In the genomic region with DNA sequence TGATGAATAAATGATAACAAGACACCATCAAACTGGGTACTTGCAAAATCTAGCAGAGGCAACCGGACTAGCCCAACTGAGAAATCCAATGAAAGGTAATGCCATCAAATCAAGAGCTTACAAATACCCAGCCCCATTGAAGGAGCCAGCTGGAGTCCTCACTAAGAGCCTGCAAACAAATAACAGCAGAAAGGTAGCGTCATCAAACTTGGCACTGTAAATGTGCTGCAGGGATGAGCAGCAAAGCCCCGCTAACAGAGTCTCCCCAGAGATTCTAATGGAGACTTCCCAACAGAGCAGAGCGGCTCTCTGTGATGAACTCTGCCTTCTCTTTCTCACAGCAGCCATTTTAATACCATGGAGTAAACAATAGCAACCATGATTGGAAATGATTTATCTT, we compare ENCODE assay signal across 26 mouse cellular contexts.
DNase-seq lines count a peak whose midpoint lies in the region; ATAC-seq and TF ChIP-seq lines count a peak whose summit lies in the region.
"Had no signal": no experiment of that assay in that cellular context is flagged by ENCODE, and none has a peak within 500 bp of the region (broad histone marks: within the 10 kb centered on the region; RNA-seq: fewer than 3 reads in every experiment).

No protein-coding gene starts in this region.

- no peak for TF ChIP-seq CTCF in brain, embryonic 14.5 days (IDR thresholded peaks at IDR 0.05; ENCODE audit: borderline replicate concordance, extremely low read depth, insufficient read depth, insufficient read length)

- no peaks in the 10 kb centered on the region for H3K9me3 ChIP-seq in forebrain, embryonic 14.5 days (replicated peaks; ENCODE audit: control insufficient read depth, low read length)
- no peaks in the 10 kb centered on the region for H3K9me3 ChIP-seq in forebrain, embryonic 12.5 days
- no peaks in the 10 kb centered on the region for H3K9me3 ChIP-seq in hindbrain, embryonic 14.5 days (ENCODE audit: control insufficient read depth, low read length)
- no peaks in the 10 kb centered on the region for H3K9me3 ChIP-seq in hindbrain, embryonic 16.5 days (ENCODE audit: control insufficient read depth, low read length)
- H3K9me3 ChIP-seq: embryonic facial prominence, embryonic 13.5 days; embryonic facial prominence, embryonic 15.5 days; forebrain, embryonic 10.5 days; forebrain, embryonic 13.5 days had no signal

- H3K27ac ChIP-seq in forebrain, embryonic 14.5 days (ENCODE audit: low read depth, low read length) = no peak overlapping the region
- no peak overlapping the region for H3K27ac ChIP-seq in forebrain, embryonic 12.5 days
- H3K27ac ChIP-seq in hindbrain, embryonic 14.5 days = no peak overlapping the region
- H3K27ac ChIP-seq in hindbrain, embryonic 16.5 days (ENCODE audit: low read depth, low read length) = no peak overlapping the region
- H3K27ac ChIP-seq: embryonic facial prominence, embryonic 13.5 days; embryonic facial prominence, embryonic 15.5 days; forebrain, embryonic 10.5 days; forebrain, embryonic 13.5 days had no signal

- no peaks in the 10 kb centered on the region for H3K27me3 ChIP-seq in forebrain, embryonic 14.5 days (replicated peaks; ENCODE audit: control insufficient read depth, insufficient read depth, low read length)
- peaks cover 10% of the 10 kb centered on the region; the same call in 1 of the 2 replicates for H3K27me3 ChIP-seq in forebrain, embryonic 12.5 days
- no peaks in the 10 kb centered on the region for H3K27me3 ChIP-seq in hindbrain, embryonic 14.5 days (ENCODE audit: control insufficient read depth, insufficient read depth, low read length)
- no peaks in the 10 kb centered on the region for H3K27me3 ChIP-seq in hindbrain, embryonic 16.5 days (replicated peaks; ENCODE audit: control insufficient read depth, insufficient read depth, low read length)
- H3K27me3 ChIP-seq: CH12.LX; embryonic facial prominence, embryonic 13.5 days; embryonic facial prominence, embryonic 15.5 days; Patski had no signal

- no peaks in the 10 kb centered on the region for H3K36me3 ChIP-seq in forebrain, embryonic 14.5 days (ENCODE audit: control insufficient read depth, insufficient read depth, low read length)
- no peaks in the 10 kb centered on the region for H3K36me3 ChIP-seq in forebrain, embryonic 12.5 days (replicated peaks)
- H3K36me3 ChIP-seq in hindbrain, embryonic 14.5 days (replicated peaks; ENCODE audit: control insufficient read depth, insufficient read depth) = no peaks in the 10 kb centered on the region
- H3K36me3 ChIP-seq in hindbrain, embryonic 16.5 days (ENCODE audit: control insufficient read depth, insufficient read depth, low read length) = no peaks in the 10 kb centered on the region
- H3K36me3 ChIP-seq: embryonic facial prominence, embryonic 13.5 days; embryonic facial prominence, embryonic 15.5 days; forebrain, embryonic 10.5 days; G1E had no signal

- ATAC-seq in forebrain, embryonic 14.5 days = peak; percentile 26; the same call in 1 of the 2 replicates
- ATAC-seq in forebrain, embryonic 12.5 days (ENCODE audit: low FRiP score) = no peak
- peak; percentile 21; the same call in 1 of the 2 replicates for ATAC-seq in hindbrain, embryonic 14.5 days (ENCODE audit: low FRiP score)
- no peak for ATAC-seq in hindbrain, embryonic 16.5 days
- ATAC-seq: activated CD4-positive, CD25-positive, alpha-beta regulatory T cell, adult 4 months; CD4-positive, CD25-positive, alpha-beta regulatory T cell, adult 4 months; forebrain, embryonic 13.5 days; Patski had no signal

- WGBS in forebrain, embryonic 14.5 days = 35% methylated on average over 4 of the region's 4 CpGs
- 72% methylated on average over 4 of the region's 4 CpGs for WGBS in forebrain, embryonic 12.5 days
- 63% methylated on average over 4 of the region's 4 CpGs for WGBS in hindbrain, embryonic 14.5 days
- WGBS in hindbrain, embryonic 16.5 days = 62% methylated on average over 4 of the region's 4 CpGs

- no peak overlapping the region for H3K4me3 ChIP-seq in forebrain, embryonic 14.5 days (ENCODE audit: low read depth, low read length)
- H3K4me3 ChIP-seq in forebrain, embryonic 12.5 days (replicated peaks) = no peak overlapping the region
- no peak overlapping the region for H3K4me3 ChIP-seq in hindbrain, embryonic 14.5 days (replicated peaks; ENCODE audit: low read length)
- H3K4me3 ChIP-seq in hindbrain, embryonic 16.5 days (ENCODE audit: low read length) = no peak overlapping the region
- H3K4me3 ChIP-seq: embryonic facial prominence, embryonic 13.5 days; embryonic facial prominence, embryonic 15.5 days; erythroblast, embryonic 14.5 days; forebrain, embryonic 10.5 days; forebrain, embryonic 13.5 days had no signal

- peaks cover 10% of the 10 kb centered on the region; the same call in 1 of the 2 replicates for H3K4me1 ChIP-seq in forebrain, embryonic 14.5 days (ENCODE audit: control insufficient read depth, insufficient read depth, low read length)
- peaks cover 9% of the 10 kb centered on the region for H3K4me1 ChIP-seq in forebrain, embryonic 12.5 days
- peaks cover 10% of the 10 kb centered on the region; the same call in 1 of the 2 replicates for H3K4me1 ChIP-seq in hindbrain, embryonic 14.5 days (replicated peaks; ENCODE audit: control insufficient read depth, insufficient read depth, low read length)
- H3K4me1 ChIP-seq in hindbrain, embryonic 16.5 days (ENCODE audit: control insufficient read depth, insufficient read depth, low read depth, low read length) = no peaks in the 10 kb centered on the region
- H3K4me1 ChIP-seq: embryonic facial prominence, embryonic 13.5 days; embryonic facial prominence, embryonic 15.5 days had no signal

- no peak overlapping the region for H3K9ac ChIP-seq in forebrain, embryonic 14.5 days (ENCODE audit: low read length)
- no peak overlapping the region for H3K9ac ChIP-seq in forebrain, embryonic 12.5 days
- no peak overlapping the region for H3K9ac ChIP-seq in hindbrain, embryonic 14.5 days
- H3K9ac ChIP-seq in hindbrain, embryonic 16.5 days (ENCODE audit: low read depth, low read length) = no peak overlapping the region
- H3K9ac ChIP-seq: embryonic facial prominence, embryonic 13.5 days; embryonic facial prominence, embryonic 15.5 days; forebrain, embryonic 13.5 days had no signal

- TF ChIP-seq POLR2A in brain, embryonic 14.5 days (IDR thresholded peaks at IDR 0.05; ENCODE audit: borderline replicate concordance, extremely low read depth, insufficient read depth, insufficient read length, poor library complexity, severe bottlenecking) = no peak

- H3K4me2 ChIP-seq in forebrain, embryonic 14.5 days (ENCODE audit: low read length) = no peak overlapping the region
- no peak overlapping the region for H3K4me2 ChIP-seq in forebrain, embryonic 12.5 days
- no peak overlapping the region for H3K4me2 ChIP-seq in hindbrain, embryonic 14.5 days (replicated peaks)
- no peak overlapping the region for H3K4me2 ChIP-seq in hindbrain, embryonic 16.5 days (ENCODE audit: low read length)
- H3K4me2 ChIP-seq: embryonic facial prominence, embryonic 13.5 days; embryonic facial prominence, embryonic 15.5 days; forebrain, embryonic 13.5 days had no signal

- peak; percentile 57 for DNase-seq in forebrain, embryonic 14.5 days (ENCODE audit: low spot score)
- no peak for DNase-seq in hindbrain, embryonic 14.5 days (ENCODE audit: low spot score)
- peak; percentile 77 for DNase-seq in brain, embryonic 14.5 days (ENCODE audit: low read depth)
- DNase-seq: adrenal gland, adult 8-10 months; adrenal gland, postnatal 14 days; adrenal gland, postnatal 36 days; B cell, adult 2 months; cerebellum, adult 11 months; cerebellum, adult 18-20 months; cerebellum, adult 8-10 months; cerebellum, adult 9-11 months; cerebellum, postnatal 14 days; cerebellum, postnatal 36 days; embryo, embryonic 11 days had no signal

Comparison
In these comparisons a context has a peak if more than half of its experiments do, and no peak if none do; other contexts are left out.
1. ATAC-seq: peak in forebrain, embryonic 14.5 days (single experiment) and hindbrain, embryonic 14.5 days (single experiment); none in forebrain, embryonic 12.5 days (single experiment) and hindbrain, embryonic 16.5 days (single experiment).